Mouse (Mus musculus): ENCODE measurements around the gene Apcs. TPM values are rescaled to one million over a fixed set of nuclear protein-coding genes. Genes with fewer than 3 reads are reported as not detected.

Apcs gene
- total RNA-seq (2021) = not detected

DNA sequence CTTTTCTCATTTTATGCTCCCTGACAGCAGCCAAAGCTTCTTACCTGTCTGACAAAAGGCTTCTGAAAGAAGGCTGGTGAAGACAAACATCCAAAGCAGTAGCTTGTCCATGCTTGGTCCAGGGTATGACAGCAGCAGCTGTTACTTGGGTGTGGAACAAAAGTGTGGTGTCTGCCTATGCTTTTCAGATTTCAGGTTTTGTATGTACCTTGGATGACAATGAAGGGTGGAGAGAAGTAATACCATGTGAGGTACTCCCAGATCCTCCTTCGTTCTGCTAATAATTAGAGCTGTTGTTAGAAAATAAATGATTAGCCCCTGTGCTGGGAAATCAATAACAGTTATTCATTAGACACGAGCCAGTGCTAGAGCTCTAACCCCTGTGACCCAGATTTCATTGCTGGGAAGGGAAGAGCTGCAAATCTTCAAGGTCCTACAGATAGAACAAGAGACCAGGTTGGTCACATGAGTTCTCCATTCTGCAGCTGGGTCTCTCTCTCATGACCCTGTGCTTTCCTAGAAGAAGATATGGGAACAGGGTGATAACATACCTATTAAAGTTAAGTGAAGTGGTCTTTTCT, at the start of gene Apcs:
Gene Apcs, minus strand, starts transcription at position 265 of the 581 bp plus-strand sequence.
- intact Hi-C loops (cut with DNase I) = no loop called here
- no peak for DNase-seq (ENCODE audit: low spot score in 2 of 2)

DNA sequence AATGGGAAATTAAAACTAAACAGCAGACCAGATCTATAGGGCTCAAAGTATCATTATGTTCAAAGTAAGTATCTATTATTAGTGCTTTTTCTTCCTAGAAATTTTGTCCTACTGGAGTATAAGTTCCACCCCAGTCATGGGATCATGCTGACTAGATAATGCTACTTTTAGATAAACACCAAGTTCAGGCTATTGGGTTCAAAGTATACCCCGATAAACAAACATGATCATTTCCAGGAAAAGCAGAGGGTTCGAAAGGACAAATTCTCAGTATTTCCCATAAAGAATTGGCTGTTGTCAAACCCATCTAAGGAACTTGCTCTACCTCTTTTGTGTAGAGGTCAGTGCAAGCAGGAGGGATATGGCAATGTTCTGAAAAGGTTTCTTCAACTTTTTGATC, 37.4 kb upstream of the Apcs start:
- DNase-seq (ENCODE audit: low spot score in 2 of 2) = no peak
- intact Hi-C loops (cut with DNase I) = no loop called here

DNA sequence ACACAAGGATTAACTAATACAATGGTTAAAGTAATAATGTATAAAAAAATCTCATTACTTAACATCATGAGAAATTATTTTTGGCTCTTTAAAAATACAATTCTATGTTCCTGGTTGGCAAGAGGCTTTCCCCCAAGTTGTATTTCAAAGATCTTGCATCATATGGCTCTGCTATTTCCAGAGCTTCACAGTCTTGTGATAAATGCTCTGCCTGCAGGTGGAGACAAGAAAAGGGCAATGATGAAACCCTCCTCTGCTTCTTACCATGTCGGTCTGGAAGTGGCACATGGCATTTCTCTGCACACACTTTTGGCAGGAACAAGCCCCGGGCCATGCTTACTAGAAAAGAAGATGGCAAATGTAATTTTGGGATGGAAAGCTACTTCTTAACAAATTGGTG, 23.6 kb upstream of the Apcs start:
- intact Hi-C loops (cut with DNase I) = no loop called here
- DNase-seq (ENCODE audit: low spot score in 2 of 2) = peak; percentile 2 to 22

DNA sequence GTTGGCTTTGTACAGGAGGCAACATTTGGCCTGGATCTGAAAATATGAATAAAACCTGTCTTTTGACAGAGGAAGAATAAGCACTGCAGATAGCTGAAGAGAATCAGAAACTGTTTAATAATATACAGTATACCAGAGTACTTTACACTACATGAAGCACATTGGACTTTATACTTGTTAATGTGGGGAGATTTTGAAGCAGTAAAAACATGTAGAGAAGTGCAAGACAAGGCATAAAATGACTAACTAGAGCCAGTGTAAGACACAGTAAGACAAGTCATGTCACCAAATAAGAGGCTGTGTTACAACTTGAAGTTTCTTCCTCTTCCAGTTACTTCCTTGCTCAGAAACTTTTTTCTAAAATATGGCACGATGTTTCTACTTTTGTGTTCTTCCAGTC, 22.3 kb upstream of the Apcs start:
- intact Hi-C loops (cut with DNase I) = no loop called here
- DNase-seq (ENCODE audit: low spot score in 2 of 2) = no peak

DNA sequence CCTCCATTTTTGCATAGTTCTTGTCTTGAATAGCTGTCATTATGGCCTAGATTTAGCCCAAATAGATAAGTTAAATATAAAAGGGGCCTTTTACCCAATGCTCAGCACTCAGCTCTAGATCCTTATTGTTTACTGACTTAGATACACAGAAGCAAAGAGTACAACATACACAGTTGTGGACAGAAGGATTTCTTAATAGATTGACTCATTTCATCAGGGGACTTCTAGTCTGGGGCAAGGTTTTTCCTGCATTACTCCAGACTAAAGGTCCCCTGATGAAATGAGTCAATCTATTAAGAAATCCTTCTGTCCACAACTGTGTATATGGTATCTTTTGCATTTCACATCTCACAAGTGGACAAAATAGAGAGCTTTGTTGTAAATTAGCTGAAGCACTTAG, 8.5 kb upstream of the Apcs start:
- DNase-seq (ENCODE audit: low spot score in 2 of 2) = no peak
- intact Hi-C loops (cut with DNase I) = no loop called here

DNA sequence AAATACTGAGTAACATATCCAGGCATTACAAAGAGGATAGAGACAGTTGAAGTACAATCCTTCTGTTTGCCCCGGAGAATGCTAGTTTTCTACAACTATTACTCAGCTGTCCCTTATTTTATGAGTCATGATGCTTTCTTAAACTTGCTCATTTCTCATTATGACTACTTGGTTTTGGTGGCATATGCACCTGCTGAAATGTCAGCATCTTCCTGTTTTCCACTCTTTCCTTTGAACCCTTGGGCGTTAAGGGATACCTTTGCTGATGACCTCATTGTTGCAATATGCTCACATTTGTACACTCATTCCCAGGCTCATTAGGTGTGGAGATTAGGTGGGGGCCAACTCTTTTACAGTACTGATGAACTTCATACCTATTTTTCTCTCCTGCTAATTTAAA, 594 bp upstream of the Apcs start:
- DNase-seq (ENCODE audit: low spot score in 2 of 2) = no peak
- intact Hi-C loops (cut with DNase I) = no loop called here

DNA sequence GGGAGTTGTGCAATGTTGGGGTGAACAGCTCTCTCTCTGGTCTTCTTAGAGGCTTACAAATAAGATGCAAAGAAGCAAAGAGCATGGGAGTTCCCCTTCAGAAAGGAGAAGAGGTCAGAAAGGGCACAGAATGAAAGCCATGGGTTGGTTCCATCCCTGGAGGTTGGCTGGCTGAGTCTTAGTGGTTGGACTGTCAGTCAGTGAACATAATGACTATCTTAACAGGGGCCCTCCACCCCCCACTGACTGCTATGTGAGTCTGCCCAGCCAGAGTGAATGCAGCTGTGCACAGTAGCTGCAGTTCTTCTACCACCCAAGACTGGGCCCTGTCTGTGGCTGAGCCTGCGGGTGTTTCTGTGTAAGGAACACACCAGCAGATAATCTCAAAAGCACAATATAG, 18.2 kb downstream of the Apcs start:
- DNase-seq (ENCODE audit: low spot score in 2 of 2) = no peak

DNA sequence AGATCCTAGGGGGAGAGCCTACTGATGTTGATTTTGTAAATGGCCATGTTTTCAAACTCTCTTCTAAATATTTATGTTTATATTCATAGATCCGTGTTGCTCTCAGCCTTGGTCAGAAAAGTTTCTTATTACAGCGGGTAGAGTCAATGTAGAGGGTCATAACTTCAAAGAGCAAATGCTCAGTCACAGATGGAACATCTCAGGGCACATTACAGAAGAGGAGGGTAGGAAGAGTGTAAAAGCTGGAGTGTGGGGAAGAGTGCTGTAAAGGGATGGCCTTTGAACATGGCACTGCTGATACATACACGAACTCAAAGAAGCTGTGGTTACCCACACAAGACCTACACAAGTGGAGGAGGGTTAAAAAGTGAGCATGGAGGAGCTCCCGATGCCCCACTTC, 19.6 kb downstream of the Apcs start:
- intact Hi-C loops (cut with DNase I) = no loop called here
- no peak for DNase-seq (ENCODE audit: low spot score in 2 of 2)

More for the DNA sequence above, 18.2 kb downstream of the Apcs start:
- intact Hi-C loops (cut with DNase I) = no loop called here

DNA sequence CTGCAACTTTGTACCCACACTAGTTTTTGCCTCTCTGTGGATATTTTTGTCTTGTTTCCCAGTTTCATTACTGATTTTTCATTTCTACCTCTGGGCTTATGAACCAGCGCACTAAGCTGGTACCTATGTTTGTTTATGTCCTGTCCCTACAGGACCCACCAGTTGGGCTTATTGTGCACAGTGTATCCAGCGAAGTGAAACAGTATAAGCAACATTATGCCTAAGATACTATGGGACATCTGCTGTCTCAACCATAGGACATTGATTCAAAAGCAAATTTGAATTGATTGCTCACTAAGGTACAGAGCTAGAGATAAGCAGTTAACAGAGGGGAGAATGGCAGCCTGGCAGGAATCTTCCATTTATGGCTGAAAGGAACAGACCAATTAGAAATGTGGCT, 46.7 kb downstream of the Apcs start:
- intact Hi-C loops (cut with DNase I) = no loop called here

DNA sequence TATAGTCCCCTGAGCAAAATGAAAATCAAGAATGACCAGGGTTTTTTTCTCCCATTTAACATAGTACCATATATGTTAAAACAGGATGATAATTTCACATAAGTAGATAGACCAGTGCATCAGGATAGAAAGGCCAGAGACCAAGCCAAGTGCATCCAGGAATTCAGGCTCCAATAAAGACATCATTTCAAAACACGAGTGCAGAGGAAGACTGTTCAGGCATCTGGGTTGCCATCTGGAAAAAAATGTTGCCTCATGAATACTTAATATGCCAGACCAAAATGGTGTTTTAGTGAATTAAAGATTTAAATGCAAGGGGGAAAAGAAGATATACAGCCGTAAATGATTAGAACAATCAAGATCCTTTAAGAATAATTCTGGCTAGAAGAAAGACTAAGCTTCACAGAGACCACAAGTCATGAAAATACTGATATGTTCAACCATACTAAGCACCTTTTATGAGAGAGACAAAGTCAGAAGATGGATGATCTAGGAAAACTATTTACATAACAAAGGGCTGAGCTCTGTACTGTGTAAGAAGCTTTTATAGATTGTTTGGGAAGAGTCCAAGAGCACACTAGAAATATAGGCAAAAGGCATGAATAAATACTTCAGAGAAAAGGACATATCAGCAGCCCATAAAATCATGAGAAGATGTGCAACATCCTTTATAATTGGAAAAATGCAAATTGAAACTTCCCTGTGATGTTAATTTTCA, 47.6 kb downstream of the Apcs start:
- DNase-seq (ENCODE audit: low spot score in 2 of 2) = peak in 1 of 2 experiments; percentile 1
- intact Hi-C loops (cut with DNase I) = no loop called here

More for the DNA sequence above, 46.7 kb downstream of the Apcs start:
- no peak for DNase-seq (ENCODE audit: low spot score in 2 of 2)

Other genes with a start within 250 kb of the Apcs start
- not detected for gene Crp, start 197.0 kb downstream of the Apcs start, total RNA-seq (2021)
- gene Olfr16, start 55.4 kb upstream of the Apcs start, total RNA-seq (2021) = not detected
- gene Olfr1408, start 242.3 kb upstream of the Apcs start, total RNA-seq (2021) = not detected